Mouse (Mus musculus) liver, embryonic 16.5 days (tissue): ENCODE results near the gene Lima1. TPM values are rescaled to one million over a fixed set of nuclear protein-coding genes. Genes with fewer than 3 reads are reported as not detected.

ENCODE experiments used
- ATAC-seq: fragments of 200-750 bp; cut with Nextera tagmentation; 2 replicates; pipeline ENCODE4 v1.8.0; 2017; ENCODE audit warnings: low read depth, mild to moderate bottlenecking, moderate number of reproducible peaks, moderate library complexity
- H3K27ac ChIP-seq: fragments of 300-500 bp; sonication (generic); 2 replicates; pipeline ENCODE4 v1.5.1; 2014; ENCODE audit warnings: mild to moderate bottlenecking, low read length
- H3K27me3 ChIP-seq: fragments of 300-500 bp; sonication (generic); 2 replicates; pipeline ENCODE4 v1.6.1; 2014; ENCODE audit warnings: low read depth, low read length, mixed read lengths; ENCODE audit not compliant: control insufficient read depth, insufficient read depth
- H3K36me3 ChIP-seq: fragments of 300-500 bp; sonication (generic); 2 replicates; pipeline ENCODE4 v1.6.1; 2014; ENCODE audit warnings: mild to moderate bottlenecking; ENCODE audit not compliant: control insufficient read depth, insufficient read depth
- H3K4me1 ChIP-seq: fragments of 300-500 bp; sonication (generic); 2 replicates; pipeline ENCODE4 v1.6.1; 2014; ENCODE audit warnings: low read depth, low read length, mixed read lengths; ENCODE audit not compliant: control insufficient read depth
- H3K4me2 ChIP-seq: fragments of 300-500 bp; sonication (generic); 2 replicates; pipeline ENCODE4 v1.6.1; 2014; ENCODE audit warnings: low read depth, low read length, mixed read lengths
- H3K4me3 ChIP-seq: fragments of 300-500 bp; sonication (generic); 2 replicates; pipeline ENCODE4 v1.5.1; 2014; ENCODE audit warnings: low read depth, mild to moderate bottlenecking, low read length
- H3K9ac ChIP-seq: fragments of 300-500 bp; sonication (generic); 2 replicates; pipeline ENCODE4 v1.6.1; 2014; ENCODE audit warnings: low read depth, low read length
- H3K9me3 ChIP-seq: fragments of 300-500 bp; sonication (generic); replicated peaks from 2 replicates; pipeline ENCODE4 v1.6.1; 2016; ENCODE audit warnings: low read length; ENCODE audit not compliant: control insufficient read depth
- WGBS: fragments of 180-500 bp; shearing (Covaris S2); extraction: QIAGEN DNeasy Blood & Tissue Kit; methylation state at CpG from one replicate; pipeline ENCODE4 v1.1.7; 2014; ENCODE audit not compliant: insufficient replicate concordance; 5-methylcytosine and 5-hydroxymethylcytosine counted together
- polyA plus RNA-seq: library from polyadenylated mRNA; unstranded; fragments of >200 nt; fragmentation: Nextera tagmentation; extraction: Ambion mirVana; gene quantifications from 2 replicates; pipeline ENCODE4 v1.2.1, GENCODE M21; 2015

Lima1 gene
- polyA plus RNA-seq, 1 experiment from 2014 or later: 14.2 TPM

DNA sequence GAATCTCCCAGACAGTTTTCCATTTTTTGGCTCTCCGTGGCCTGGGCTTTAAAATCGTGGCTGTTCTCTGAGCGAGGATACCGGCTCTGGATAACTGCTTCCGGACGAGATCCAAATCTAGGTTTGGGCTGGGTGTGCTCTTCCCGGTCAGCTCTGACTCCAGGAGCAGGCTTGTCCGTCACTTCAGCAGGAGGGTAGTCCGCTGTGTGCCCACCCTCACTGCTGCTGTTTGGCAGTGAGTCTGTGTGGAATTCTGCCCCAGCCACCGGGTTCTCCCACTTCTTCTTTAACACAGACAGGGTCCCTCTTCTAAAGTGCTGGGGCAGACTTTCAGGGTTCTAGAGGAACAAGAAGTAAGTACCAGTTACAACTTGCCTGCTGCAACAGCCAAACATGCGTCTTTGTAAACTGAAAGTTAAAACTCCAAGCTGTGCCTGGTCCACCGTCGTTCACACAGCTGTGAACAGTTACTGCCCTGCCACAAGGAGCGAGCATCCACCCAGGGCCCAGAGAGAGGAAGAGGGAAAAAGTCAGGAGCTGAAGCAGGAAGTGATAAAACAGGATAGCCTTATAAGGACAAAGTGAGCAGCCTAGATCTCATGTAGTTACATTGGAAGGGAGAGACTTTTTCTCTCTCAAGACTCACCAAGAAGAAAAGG, 55.5 kb downstream of the Lima1 start:
- 33% methylated on average over 14 of the region's 14 CpGs for WGBS
- no peaks in the 10 kb centered on the region for H3K9me3 ChIP-seq
- no peak overlapping the region; the same call in 1 of the 2 replicates for H3K9ac ChIP-seq
- peak overlapping the region; percentile 41 for H3K4me3 ChIP-seq
- H3K4me2 ChIP-seq: peak overlapping the region; percentile 34
- peaks cover 6% of the 10 kb centered on the region for H3K36me3 ChIP-seq
- peak overlapping the region; percentile 44; the same call in 1 of the 2 replicates for H3K27ac ChIP-seq
- no peaks in the 10 kb centered on the region for H3K4me1 ChIP-seq
- no peaks in the 10 kb centered on the region for H3K27me3 ChIP-seq
- no peak for ATAC-seq

- ATAC-seq: no peak
Measured at GRCm38 (mm10) chr15:99819109-99819440, 56.2 kb downstream of the Lima1 start.

GRCm38 (mm10) chr15:99818321-99819108, 56.7 kb downstream of the Lima1 start:
- WGBS: 40% methylated on average over 13 of the region's 13 CpGs
- no peak for ATAC-seq

More at GRCm38 (mm10) chr15:99819109-99819440, 56.2 kb downstream of the Lima1 start:
- Histone ChIP-seq H3K27me3 (no peaks in the 10 kb centered on the region), H3K36me3 (peaks cover 6% of the 10 kb centered on the region), H3K9me3 (no peaks in the 10 kb centered on the region), H3K9ac (no peak overlapping the region), H3K4me3 (peak overlapping the region; percentile 41), H3K4me2 (peak overlapping the region; percentile 34), H3K4me1 (no peaks in the 10 kb centered on the region), H3K27ac (peak overlapping the region; percentile 0; the same call in 1 of the 2 replicates)
- WGBS: 32% methylated on average over 6 of the region's 6 CpGs

GRCm38 (mm10) chr15:99817343-99818235, 57.7 kb downstream of the Lima1 start:
- no peaks in the 10 kb centered on the region for H3K27me3 ChIP-seq
- no peaks in the 10 kb centered on the region for H3K4me1 ChIP-seq
- no peak overlapping the region for H3K27ac ChIP-seq
- 41% methylated on average over 8 of the region's 8 CpGs for WGBS
- H3K36me3 ChIP-seq: peaks cover 6% of the 10 kb centered on the region
- ATAC-seq: no peak
- no peak overlapping the region for H3K4me2 ChIP-seq
- no peak overlapping the region for H3K9ac ChIP-seq
- H3K4me3 ChIP-seq: no peak overlapping the region
- H3K9me3 ChIP-seq: no peaks in the 10 kb centered on the region

More at GRCm38 (mm10) chr15:99818321-99819108, 56.7 kb downstream of the Lima1 start:
- H3K9ac ChIP-seq: no peak overlapping the region
- H3K4me2 ChIP-seq: peak overlapping the region; percentile 34; the same call in 1 of the 2 replicates
- H3K36me3 ChIP-seq: peaks cover 6% of the 10 kb centered on the region
- H3K27me3 ChIP-seq: no peaks in the 10 kb centered on the region
- peak overlapping the region; percentile 41 for H3K4me3 ChIP-seq
- no peaks in the 10 kb centered on the region for H3K4me1 ChIP-seq
- no peaks in the 10 kb centered on the region for H3K9me3 ChIP-seq
- peak overlapping the region; percentile 0; the same call in 1 of the 2 replicates for H3K27ac ChIP-seq

- no peak for ATAC-seq
- H3K4me2 ChIP-seq: no peak overlapping the region
- H3K27me3 ChIP-seq: no peaks in the 10 kb centered on the region
- H3K27ac ChIP-seq: no peak overlapping the region
- WGBS: 83% methylated on average over 4 of the region's 4 CpGs
- H3K4me1 ChIP-seq: no peaks in the 10 kb centered on the region
- no peak overlapping the region for H3K4me3 ChIP-seq
- H3K9ac ChIP-seq: no peak overlapping the region
- H3K9me3 ChIP-seq: no peaks in the 10 kb centered on the region
- H3K36me3 ChIP-seq: peaks cover 6% of the 10 kb centered on the region
Measured at GRCm38 (mm10) chr15:99815999-99816398, 59.3 kb downstream of the Lima1 start.

DNA sequence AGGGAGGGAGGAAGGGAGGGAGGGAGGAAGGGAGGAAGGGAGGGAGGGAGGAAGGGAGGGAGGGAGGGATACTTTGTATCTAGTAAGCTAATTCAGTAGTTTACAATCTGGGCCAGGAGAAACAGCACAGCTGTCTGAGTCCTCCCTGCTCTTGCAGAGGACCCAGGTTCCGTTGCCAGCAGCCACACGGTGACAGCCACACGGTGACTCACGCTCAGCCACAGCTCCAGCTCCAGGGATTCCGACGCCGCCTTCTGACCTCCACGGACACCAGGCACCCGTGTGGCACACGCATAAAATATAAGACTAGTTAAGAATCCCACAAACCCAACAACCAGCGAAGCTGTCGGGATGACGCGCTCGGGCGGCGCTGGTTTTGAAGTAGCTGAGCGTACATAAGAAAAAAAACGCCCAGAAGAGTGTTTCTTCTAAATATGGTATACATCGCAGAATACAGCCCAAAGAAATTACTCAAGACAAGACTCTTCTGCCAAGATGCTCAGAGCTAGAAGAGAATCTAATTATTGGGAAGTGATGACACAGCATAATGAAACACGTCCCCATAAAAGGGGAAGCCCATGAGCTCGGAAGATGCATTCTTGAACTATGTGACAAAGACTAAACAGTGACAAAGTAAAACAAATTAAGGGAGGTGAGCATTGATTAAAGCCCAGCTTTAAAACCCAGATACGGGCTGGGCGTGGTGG, 60.5 kb downstream of the Lima1 start:
- peaks cover 6% of the 10 kb centered on the region for H3K36me3 ChIP-seq
- H3K4me3 ChIP-seq: no peak overlapping the region
- H3K27me3 ChIP-seq: no peaks in the 10 kb centered on the region
- no peak overlapping the region for H3K9ac ChIP-seq
- ATAC-seq: no peak
- no peak overlapping the region for H3K27ac ChIP-seq
- 77% methylated on average over 24 of the region's 24 CpGs for WGBS
- no peak overlapping the region for H3K4me2 ChIP-seq
- H3K4me1 ChIP-seq: no peaks in the 10 kb centered on the region
- H3K9me3 ChIP-seq: no peaks in the 10 kb centered on the region

GRCm38 (mm10) chr15:99813639-99814038, 61.6 kb downstream of the Lima1 start:
- Histone ChIP-seq H3K36me3 (peaks cover 6% of the 10 kb centered on the region), H3K4me3 (no peak overlapping the region), H3K9ac (no peak overlapping the region), H3K27me3 (no peaks in the 10 kb centered on the region), H3K9me3 (no peaks in the 10 kb centered on the region), H3K4me2 (no peak overlapping the region), H3K4me1 (no peaks in the 10 kb centered on the region), H3K27ac (no peak overlapping the region)
- no peak for ATAC-seq
- WGBS: 70% methylated on average over 6 of the region's 6 CpGs

DNA sequence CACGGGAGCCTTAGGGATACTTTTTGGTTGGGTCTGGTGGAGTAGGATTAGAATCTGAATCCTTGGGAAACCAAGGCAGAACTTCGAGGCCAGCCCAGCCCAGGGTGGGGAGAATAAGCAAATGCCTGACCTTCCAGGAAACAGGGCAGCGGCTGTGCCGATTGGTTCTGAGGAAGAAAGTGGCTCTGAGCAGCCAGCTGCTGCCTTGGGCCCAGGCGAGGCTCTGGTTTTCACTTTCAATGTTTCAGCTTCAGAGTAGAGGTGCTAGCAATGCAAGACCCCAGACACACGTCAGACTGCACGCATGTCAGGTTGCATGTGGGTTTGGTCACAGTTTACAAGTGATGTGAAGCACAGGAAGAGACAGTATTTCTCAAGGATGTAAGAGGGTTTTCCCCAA, 63.2 kb downstream of the Lima1 start:
- no peak overlapping the region for H3K4me3 ChIP-seq
- no peak overlapping the region for H3K27ac ChIP-seq
- no peak for ATAC-seq
- H3K36me3 ChIP-seq: peaks cover 6% of the 10 kb centered on the region
- no peaks in the 10 kb centered on the region for H3K4me1 ChIP-seq
- H3K9ac ChIP-seq: no peak overlapping the region
- no peaks in the 10 kb centered on the region for H3K27me3 ChIP-seq
- 58% methylated on average over 7 of the region's 7 CpGs for WGBS
- H3K9me3 ChIP-seq: no peaks in the 10 kb centered on the region
- H3K4me2 ChIP-seq: no peak overlapping the region
